Mouse (Mus musculus): Measurements from ENCODE around the gene Pknox2.

The Pknox2 gene

DNA sequence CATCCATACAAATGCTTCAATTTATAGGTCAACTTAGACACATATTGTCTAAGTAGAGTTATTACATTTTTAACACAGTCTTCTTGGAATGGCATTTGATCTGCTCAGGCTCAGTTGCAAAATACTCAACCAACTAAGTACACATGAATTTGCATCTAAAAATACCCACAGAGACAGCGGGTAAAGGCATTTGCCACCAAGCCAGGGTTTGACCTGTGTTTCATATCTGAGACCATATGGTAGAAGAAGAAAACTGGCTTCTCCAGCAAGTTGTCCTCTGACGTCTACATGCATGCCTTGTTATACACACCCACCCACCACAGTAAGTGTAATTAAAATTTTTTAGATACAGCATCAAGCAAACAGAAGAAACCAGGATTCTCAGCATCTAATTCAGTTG lies 273.4 kb downstream of the Pknox2 start:
- no peak for DNase-seq

DNA sequence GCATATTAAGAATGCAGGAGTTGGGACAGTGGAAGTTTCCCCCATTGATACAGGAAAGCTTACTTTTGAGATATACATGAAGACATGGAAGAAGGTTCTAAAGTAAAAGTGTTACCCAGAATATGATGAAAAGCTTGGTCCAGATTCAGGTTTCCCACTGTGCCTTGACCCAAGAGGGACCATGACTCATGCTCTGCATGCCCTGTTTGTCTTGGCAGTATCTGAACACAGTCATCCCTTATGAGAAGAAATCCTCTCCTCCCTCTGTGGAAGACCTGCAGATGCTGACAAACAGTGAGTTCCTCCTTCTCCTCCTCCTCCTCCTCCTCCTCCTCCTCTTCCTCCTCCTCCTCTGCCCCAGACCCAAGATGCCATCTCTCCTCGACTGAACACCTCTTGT lies 276.9 kb downstream of the Pknox2 start:
- DNase-seq = no peak

GRCm38 (mm10) chr9:36868662-36869061 lies 278.5 kb downstream of the Pknox2 start:
- DNase-seq = no peak

DNA sequence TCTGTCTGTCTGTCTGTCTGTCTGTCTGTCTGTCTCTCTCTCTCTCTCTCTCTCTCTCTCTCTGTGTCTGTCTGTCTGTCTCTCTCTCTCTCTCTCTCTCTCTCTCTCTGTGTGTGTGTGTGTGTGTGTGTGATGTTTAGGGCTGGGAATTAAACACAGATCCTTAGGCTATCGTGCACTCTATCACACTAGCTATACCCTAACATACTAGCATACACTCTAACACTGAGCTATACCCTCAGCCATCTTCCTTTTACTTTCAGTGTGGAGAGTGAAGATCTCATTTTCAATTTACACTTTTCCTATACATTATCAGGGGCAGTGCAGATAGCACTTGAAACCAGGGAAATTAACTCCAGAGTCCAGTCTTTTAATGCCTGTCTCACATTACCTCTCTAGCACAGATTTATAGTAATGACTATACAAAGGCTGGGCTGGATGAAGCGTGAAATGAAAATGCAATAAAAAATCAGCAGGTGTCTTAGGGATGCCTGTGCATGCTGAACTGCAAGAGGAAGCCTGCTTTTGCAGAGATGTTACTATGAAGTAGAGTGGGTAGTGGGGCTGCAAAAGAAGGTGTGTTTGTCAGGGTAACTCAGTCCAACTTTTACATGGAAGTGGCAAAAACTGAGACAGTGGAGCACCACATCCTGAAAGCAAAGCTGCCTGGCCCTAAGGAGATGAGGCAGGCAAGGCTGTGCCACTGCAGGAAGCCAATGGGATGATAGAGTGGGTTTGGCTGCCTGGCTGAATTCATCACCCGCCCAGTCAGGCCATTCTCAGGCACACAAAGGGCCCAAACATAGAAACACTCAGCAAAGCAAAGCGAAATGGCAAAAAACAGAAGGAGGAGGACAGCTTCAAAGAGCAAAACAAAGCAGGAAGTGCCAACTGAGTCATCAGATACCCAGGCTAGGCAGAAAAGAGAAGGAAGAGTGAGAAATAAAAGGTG lies 282.1 kb downstream of the Pknox2 start:
- no peak for DNase-seq

- DNase-seq = no peak
Measured at GRCm38 (mm10) chr9:36863694-36864093, 283.5 kb downstream of the Pknox2 start.

- DNase-seq = no peak
Measured at GRCm38 (mm10) chr9:36862576-36862975, 284.6 kb downstream of the Pknox2 start.

DNA sequence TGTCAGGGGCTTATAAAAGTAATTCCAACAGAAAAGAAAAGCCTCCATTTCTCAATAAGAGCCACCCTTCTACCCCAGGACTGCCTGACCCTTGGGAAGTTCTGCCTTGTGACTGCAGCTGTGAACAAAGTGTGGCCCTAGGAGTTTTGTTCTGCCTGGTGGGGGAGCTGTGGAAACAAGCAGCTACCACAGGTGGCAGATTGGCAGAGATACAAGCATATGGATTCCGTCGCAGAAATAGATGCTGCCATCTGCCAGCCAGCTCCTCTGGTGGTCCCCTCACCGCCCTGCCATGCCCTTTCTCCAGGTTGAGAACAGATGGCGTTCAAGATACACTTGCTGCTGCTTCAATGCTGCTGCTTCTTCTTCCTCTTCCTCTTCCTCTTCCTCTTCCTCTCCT lies 288.5 kb downstream of the Pknox2 start:
- DNase-seq = no peak

GRCm38 (mm10) chr9:36857476-36858117 lies 289.6 kb downstream of the Pknox2 start:
- no peak for DNase-seq

GRCm38 (mm10) chr9:36856351-36856750 lies 290.9 kb downstream of the Pknox2 start:
- DNase-seq = no peak

- no peak for DNase-seq
Measured at GRCm38 (mm10) chr9:36852175-36852574, 295.0 kb downstream of the Pknox2 start.

DNA sequence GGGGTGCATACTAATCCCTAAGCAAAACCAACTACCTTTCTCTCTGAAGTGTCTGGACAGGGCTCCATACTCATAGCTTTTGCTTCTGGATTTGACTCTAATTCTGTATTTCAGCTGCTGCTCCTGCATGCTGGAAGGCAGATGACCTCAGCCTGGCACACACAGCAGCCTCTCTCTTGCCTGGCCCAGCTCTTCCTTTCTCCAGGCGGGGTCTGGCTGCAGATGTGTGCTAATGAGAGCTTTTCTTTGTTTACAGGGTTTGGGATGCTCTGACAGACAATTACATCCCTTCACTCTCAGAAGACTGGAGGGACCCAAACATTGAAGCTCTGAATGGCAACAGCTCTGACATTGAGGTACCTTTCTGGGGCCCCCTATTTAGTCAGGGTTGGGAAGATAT lies 297.1 kb downstream of the Pknox2 start:
- DNase-seq = no peak

DNA sequence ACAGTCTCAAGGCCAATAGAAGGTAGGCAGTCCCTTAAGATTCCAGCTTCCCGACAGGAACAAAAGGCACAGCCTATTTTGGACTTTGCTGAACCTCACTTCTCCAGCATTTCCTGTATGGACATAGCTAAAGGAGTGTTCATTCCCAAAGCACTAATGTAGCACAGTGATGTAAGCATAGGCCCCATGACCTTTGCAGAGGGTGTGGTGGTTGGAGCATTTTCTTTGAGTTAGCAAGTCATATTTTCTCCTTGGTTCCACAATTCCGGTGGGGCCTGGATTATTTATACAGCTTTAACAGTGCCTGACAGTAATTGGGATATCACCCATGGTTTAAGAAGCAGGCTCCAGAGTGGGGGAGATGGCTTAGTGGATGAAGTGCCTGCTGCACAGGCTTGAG lies 298.5 kb downstream of the Pknox2 start:
- no peak for DNase-seq

DNA sequence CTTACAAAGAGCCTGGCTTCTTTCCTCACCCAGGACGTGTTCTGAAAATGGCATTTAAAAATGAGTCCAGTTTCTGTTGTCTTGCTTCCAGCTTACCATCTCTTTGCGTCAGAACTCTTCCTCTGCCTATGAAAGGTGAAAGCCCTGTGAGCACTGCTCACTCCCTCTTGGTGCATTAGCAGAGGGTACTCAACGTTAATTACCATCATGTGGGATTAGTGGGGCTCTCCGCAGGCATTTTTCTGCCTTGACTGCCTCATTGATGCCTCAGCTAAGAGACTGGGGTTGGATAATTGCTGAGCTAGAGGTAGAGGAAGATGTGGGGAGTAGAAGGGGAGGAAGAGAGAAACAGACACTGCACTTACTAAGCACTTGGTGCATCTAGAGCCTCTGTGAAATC lies 300.9 kb downstream of the Pknox2 start:
- DNase-seq = no peak
